Mouse (Mus musculus): ENCODE measurements around the gene Sectm1b. TPM values are rescaled to one million over a fixed set of nuclear protein-coding genes. Genes with fewer than 3 reads are reported as not detected.
"Not testable (repeated sequence)": the region's sequence is repeated elsewhere in the genome, so short reads cannot be mapped to it uniquely, and the experiment has no call there.

Sectm1b gene
- polyA plus RNA-seq, 1 experiment from 2014 or later: 0.08 TPM

DNA sequence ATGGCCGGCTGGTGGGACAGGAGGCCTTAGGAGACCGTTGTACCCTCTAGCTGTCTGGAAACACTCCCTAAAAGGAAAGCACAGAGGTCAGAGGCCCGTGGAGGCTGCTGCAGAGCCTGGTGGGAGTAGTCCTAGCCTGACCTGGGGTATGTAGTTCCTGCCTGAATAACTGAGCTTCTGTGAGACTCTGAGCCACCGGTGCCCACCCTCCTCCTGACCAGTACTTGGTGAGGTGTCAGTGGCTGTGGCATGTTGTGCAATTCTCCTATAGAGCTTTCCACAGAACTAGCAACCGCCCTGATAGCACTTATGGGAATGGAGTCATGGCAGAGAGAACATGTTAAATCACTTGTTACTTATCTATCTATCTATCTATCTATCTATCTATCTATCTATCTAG lies 12.3 kb upstream of the Sectm1b start:
- Histone ChIP-seq H3K4me2 (no peak overlapping the region), H3K27me3 (no peaks in the 10 kb centered on the region), H3K36me3 (replicated peaks) (no peaks in the 10 kb centered on the region), H3K4me1 (replicated peaks) (no peaks in the 10 kb centered on the region), H3K4me3 (replicated peaks) (no peak overlapping the region), H3K9me3 (replicated peaks) (no peaks in the 10 kb centered on the region), H3K27ac (replicated peaks) (no peak overlapping the region), H3K9ac (no peak overlapping the region)
- 51% methylated on average over 5 of the region's 5 CpGs for WGBS (ENCODE audit: insufficient replicate concordance)
- ATAC-seq (ENCODE audit: insufficient read depth): no peak

DNA sequence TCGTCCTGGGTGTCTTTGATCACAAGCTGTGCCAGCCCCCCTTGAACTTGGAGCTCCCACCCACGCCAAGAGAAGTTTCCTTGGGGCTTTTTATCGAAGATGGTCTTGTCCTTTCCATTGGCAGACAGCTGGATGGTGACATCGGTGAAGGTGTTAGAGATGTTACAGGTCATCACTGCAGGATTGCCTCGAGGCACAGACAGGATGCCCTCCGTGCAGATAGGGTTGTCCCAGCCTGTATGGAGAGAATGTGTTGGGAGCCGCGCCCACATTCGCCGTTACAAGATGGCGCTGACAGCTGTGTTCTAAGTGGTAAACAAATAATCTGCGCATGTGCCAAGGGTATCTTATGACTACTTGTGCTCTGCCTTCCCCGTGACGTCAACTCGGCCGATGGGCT lies 6.3 kb upstream of the Sectm1b start:
- WGBS (ENCODE audit: insufficient replicate concordance): 75% methylated on average over 12 of the region's 16 CpGs
- not testable (repeated sequence) for H3K27me3 ChIP-seq; H3K4me2 ChIP-seq; H3K9ac ChIP-seq; H3K4me1 ChIP-seq (replicated peaks); H3K27ac ChIP-seq (replicated peaks); H3K36me3 ChIP-seq (replicated peaks); H3K4me3 ChIP-seq (replicated peaks); ATAC-seq (ENCODE audit: insufficient read depth); H3K9me3 ChIP-seq (replicated peaks)

DNA sequence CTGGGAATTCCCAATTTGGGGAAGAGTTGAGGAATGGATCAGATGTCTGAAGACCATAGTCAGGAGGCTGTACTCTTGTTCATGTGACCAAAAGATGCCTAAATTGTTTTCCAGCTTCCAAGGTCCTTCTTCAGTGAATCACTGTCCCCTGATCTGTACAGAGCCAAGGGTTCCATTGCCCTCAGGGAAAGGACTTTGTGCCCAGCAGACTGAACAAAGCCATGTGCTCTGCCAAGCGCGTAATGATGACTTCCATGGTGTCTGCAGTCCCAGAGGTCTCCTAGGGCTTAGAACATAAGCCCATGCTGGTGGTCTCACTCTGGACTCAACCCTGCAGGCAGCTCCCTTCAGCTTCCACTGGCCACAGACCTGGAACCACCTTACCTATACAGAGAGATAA lies 4.5 kb upstream of the Sectm1b start:
- ATAC-seq (ENCODE audit: insufficient read depth): no peak
- Histone ChIP-seq H3K4me2 (no peak overlapping the region), H3K4me3 (replicated peaks) (no peak overlapping the region), H3K36me3 (replicated peaks) (no peaks in the 10 kb centered on the region), H3K27ac (replicated peaks) (no peak overlapping the region), H3K27me3 (no peaks in the 10 kb centered on the region), H3K9ac (no peak overlapping the region), H3K4me1 (replicated peaks) (no peaks in the 10 kb centered on the region), H3K9me3 (replicated peaks) (no peaks in the 10 kb centered on the region)
- 74% methylated on average over 2 of the region's 2 CpGs for WGBS (ENCODE audit: insufficient replicate concordance)

DNA sequence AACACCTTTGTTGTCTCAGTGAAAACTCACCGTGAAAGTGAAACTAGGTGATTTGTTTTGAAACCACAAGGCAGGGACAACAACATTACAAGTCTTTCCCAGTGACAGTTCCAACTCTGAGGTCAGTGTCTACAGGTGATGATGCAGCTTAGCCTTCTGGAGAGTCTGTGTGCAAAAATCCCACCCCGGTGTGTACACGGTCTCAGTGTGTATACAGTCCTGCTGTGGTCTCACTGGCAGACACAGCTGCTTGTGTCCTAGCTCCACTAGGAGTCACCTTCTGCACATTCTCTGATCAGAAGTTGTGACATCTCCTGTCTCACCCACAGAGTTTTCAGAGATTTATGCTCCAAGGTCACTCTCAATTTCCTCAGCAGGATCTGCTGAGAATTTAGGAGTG lies 828 bp upstream of the Sectm1b start:
- Histone ChIP-seq H3K4me2 (no peak overlapping the region), H3K36me3 (replicated peaks) (no peaks in the 10 kb centered on the region), H3K27me3 (no peaks in the 10 kb centered on the region), H3K4me3 (replicated peaks) (no peak overlapping the region), H3K4me1 (replicated peaks) (no peaks in the 10 kb centered on the region), H3K9me3 (replicated peaks) (no peaks in the 10 kb centered on the region), H3K9ac (no peak overlapping the region), H3K27ac (replicated peaks) (no peak overlapping the region)
- ATAC-seq (ENCODE audit: insufficient read depth): no peak
- WGBS (ENCODE audit: insufficient replicate concordance): 58% methylated on average over 3 of the region's 3 CpGs

DNA sequence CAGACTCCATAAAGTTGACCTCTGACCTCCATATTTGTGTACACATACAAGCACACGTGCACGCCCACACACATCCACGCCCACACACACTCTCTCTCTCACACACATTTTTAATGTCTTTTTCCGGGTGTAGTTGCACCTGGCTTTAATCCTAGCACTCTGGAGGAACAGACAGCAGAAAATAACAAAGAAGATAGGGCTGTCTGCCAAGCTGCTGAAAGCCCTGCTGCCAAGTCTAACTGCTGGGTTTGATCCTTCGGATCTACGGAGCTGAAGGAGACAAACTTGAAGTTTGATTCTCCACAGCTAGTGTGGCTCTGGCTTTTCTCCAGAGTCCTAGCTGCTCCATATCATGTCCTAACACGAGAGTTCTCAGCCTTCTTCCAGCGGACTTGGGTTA lies 1.8 kb downstream of the Sectm1b start:
- Histone ChIP-seq H3K4me3 (replicated peaks) (no peak overlapping the region), H3K27me3 (no peaks in the 10 kb centered on the region), H3K9ac (no peak overlapping the region), H3K9me3 (replicated peaks) (no peaks in the 10 kb centered on the region), H3K4me2 (no peak overlapping the region), H3K27ac (replicated peaks) (no peak overlapping the region), H3K4me1 (replicated peaks) (peaks cover 11% of the 10 kb centered on the region), H3K36me3 (replicated peaks) (no peaks in the 10 kb centered on the region)
- WGBS (ENCODE audit: insufficient replicate concordance): 60% methylated on average over 8 of the region's 8 CpGs
- ATAC-seq (ENCODE audit: insufficient read depth): no peak

DNA sequence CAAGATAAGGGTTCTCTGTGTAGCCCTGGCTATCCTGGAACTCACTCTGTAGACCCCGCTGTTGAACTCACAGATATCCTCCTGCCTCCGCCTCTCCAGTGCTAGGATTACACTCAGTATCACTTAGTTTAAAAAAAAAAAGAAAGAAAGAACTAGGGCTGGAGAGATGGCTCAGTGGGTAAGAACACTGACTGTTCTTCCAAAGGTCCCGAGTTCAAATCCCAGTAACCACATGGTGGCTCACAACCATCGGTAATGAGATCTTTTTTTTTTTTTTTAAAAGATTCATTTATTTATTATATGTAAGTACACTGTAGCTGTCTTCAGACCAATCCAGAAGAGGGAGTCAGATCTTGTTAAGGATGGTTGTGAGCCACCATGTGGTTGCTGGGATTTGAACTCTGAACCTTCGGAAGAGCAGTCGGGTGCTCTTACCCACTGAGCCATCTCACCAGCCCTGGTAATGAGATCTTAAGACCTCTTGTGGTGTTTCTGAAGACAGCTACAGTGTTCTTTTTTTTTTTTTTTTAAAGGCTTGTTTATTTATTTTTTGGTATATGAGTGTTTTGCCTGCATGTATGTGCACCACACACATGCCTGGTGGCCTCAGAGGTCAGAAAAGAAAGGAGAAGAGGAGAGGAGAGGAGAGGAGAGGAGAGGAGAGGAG lies 2.8 kb downstream of the Sectm1b start:
- peaks cover 17% of the 10 kb centered on the region for H3K4me1 ChIP-seq (replicated peaks)
- H3K27ac ChIP-seq (replicated peaks); H3K9me3 ChIP-seq (replicated peaks); H3K9ac ChIP-seq; H3K27me3 ChIP-seq; H3K36me3 ChIP-seq (replicated peaks); H3K4me2 ChIP-seq; H3K4me3 ChIP-seq (replicated peaks); ATAC-seq (ENCODE audit: insufficient read depth): not testable (repeated sequence)
- 70% methylated on average over 6 of the region's 6 CpGs for WGBS (ENCODE audit: insufficient replicate concordance)

DNA sequence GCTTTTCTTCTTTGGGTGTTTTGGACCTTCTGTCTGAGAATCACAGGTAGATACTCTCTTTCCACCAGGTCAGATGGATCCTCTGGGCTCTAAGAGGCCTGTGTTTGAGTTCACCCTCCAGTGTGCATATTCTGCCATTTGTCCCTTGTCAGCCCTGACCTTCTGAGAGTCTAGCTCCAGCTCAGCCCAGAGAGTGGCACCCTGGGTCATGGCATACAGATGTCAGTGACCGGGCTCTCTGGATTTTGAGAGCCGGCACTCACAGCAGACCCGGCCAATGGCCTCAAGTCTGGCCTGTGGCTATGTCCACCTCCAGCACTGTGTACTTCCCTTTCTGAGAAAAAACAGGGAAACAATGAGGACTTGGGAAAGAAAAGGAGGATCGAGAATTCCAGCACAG lies 3.9 kb downstream of the Sectm1b start:
- Histone ChIP-seq H3K4me2 (no peak overlapping the region), H3K27me3 (no peaks in the 10 kb centered on the region), H3K27ac (replicated peaks) (no peak overlapping the region), H3K4me3 (replicated peaks) (no peak overlapping the region), H3K9me3 (replicated peaks) (no peaks in the 10 kb centered on the region), H3K36me3 (replicated peaks) (no peaks in the 10 kb centered on the region), H3K4me1 (replicated peaks) (peaks cover 17% of the 10 kb centered on the region), H3K9ac (no peak overlapping the region)
- WGBS (ENCODE audit: insufficient replicate concordance): 64% methylated on average over 4 of the region's 4 CpGs
- ATAC-seq (ENCODE audit: insufficient read depth): no peak

DNA sequence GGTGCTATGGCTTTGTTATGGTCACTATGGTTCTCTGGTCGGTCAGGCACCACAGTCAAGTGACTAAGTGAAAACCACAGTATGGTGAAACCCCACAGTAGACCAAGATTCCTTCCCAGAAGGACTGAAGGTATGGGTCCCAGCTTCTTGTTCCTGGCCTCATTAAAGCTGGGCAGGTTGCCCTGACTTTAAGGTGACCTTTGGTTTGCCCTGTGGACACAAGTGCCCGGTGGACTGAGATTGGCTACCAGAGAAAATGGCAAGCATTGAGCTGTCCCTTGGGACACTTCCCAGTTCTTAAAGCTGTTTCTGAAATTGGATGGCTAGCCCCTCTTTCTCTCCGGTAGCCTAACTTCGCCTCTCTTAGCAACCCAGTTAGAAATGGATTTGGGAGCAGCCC lies 4.4 kb downstream of the Sectm1b start:
- H3K4me1 ChIP-seq (replicated peaks): peaks cover 17% of the 10 kb centered on the region
- ATAC-seq (ENCODE audit: insufficient read depth): no peak
- no peaks in the 10 kb centered on the region for H3K27me3 ChIP-seq
- 63% methylated on average over 4 of the region's 4 CpGs for WGBS (ENCODE audit: insufficient replicate concordance)
- H3K27ac ChIP-seq (replicated peaks): no peak overlapping the region
- H3K36me3 ChIP-seq (replicated peaks): no peaks in the 10 kb centered on the region
- H3K4me3 ChIP-seq (replicated peaks): no peak overlapping the region
- no peak overlapping the region for H3K9ac ChIP-seq
- no peak overlapping the region for H3K4me2 ChIP-seq
- no peaks in the 10 kb centered on the region for H3K9me3 ChIP-seq (replicated peaks)

DNA sequence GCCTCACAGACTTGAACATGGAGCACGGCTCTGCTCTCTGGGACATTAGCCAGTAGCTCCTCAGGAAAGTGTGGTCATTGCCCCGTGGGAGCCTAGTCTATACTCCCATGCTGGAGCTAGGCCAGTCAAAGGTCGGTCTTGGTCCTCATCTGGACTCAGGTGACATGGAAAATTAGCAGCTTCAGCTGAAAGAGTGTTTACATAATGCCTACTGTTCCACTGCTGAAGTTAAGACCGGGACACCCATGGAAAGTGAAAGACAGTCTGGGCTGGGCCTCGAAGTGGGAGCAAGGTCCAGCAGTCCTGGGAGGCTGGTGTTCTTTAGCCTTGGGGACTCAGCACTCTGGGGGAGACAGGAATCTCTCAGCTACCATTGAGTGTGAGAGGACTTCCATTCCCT lies 5.2 kb downstream of the Sectm1b start:
- Histone ChIP-seq H3K4me1 (replicated peaks) (peaks cover 17% of the 10 kb centered on the region), H3K27me3 (no peaks in the 10 kb centered on the region), H3K27ac (replicated peaks) (no peak overlapping the region), H3K9ac (no peak overlapping the region), H3K4me3 (replicated peaks) (no peak overlapping the region), H3K9me3 (replicated peaks) (no peaks in the 10 kb centered on the region), H3K36me3 (replicated peaks) (no peaks in the 10 kb centered on the region), H3K4me2 (no peak overlapping the region)
- 0 out of 2 replicates have a peak, but pooled peaks have one; percentile 10 for ATAC-seq (ENCODE audit: insufficient read depth)
- 59% methylated on average over 5 of the region's 5 CpGs for WGBS (ENCODE audit: insufficient replicate concordance)

DNA sequence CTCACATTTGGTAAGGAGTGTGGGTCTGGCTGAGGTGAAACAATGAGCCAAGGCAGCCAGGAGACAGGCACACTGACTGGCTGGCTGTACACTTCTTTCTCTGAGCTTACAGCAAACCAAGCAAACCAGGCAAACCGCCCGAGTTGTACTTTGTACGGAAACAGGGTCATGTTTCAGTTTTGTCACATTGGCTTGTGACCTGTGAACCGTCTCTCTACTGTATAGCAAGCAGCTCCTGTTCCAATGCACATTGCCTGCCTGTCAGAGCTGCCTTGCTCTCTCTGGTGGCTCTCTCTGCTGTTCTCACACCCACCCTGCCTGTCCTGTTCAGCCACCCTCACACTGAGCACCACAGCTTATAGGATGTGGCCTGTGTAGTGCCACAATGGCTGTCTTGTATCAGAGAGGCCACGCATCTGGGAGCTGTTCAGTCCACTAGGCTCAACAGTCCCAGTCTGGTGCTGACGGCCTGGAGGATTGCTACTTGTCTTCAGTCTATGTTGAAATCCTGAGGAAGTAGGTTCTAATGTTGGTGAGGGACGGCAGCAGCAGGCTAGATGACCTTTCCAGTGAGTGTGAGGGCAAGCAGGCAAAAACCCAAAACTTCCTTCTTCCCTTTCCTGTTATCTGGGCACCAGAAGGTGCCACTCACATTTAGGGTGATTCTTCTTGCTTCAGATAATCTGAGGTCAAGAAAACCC lies 6.7 kb downstream of the Sectm1b start:
- no peak overlapping the region; the same call in 1 of the 2 replicates for H3K4me2 ChIP-seq
- ATAC-seq (ENCODE audit: insufficient read depth): peak; percentile 72
- H3K36me3 ChIP-seq (replicated peaks): no peaks in the 10 kb centered on the region
- no peaks in the 10 kb centered on the region for H3K27me3 ChIP-seq
- H3K9ac ChIP-seq: no peak overlapping the region
- peak overlapping the region; percentile 78 for H3K27ac ChIP-seq (replicated peaks)
- peaks cover 17% of the 10 kb centered on the region for H3K4me1 ChIP-seq (replicated peaks)
- no peaks in the 10 kb centered on the region for H3K9me3 ChIP-seq (replicated peaks)
- H3K4me3 ChIP-seq (replicated peaks): no peak overlapping the region
- 42% methylated on average over 7 of the region's 7 CpGs for WGBS (ENCODE audit: insufficient replicate concordance)

DNA sequence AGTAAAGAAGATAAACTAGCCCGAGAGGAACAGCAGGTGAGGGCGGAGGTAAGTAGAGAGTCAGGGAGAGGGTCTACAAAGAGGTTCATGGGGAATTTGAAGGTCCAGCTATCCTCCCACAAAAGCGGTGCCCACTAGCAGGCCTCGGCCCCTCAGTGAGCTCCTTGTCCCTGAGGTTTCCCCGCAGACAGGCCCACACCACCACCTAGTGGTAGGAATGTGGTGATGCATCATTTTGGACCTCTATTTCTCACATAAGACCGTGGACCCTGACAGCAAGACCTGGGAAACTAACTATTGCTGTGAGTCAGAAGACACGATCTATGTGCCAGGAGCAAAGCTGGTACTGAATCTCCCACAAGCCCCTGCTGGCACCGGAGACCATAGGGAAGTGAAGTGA lies 9.8 kb downstream of the Sectm1b start:
- H3K36me3 ChIP-seq (replicated peaks): no peaks in the 10 kb centered on the region
- no peaks in the 10 kb centered on the region for H3K9me3 ChIP-seq (replicated peaks)
- H3K4me3 ChIP-seq (replicated peaks): no peak overlapping the region
- H3K27me3 ChIP-seq: no peaks in the 10 kb centered on the region
- H3K9ac ChIP-seq: no peak overlapping the region
- ATAC-seq (ENCODE audit: insufficient read depth): no peak
- 15% methylated on average over 8 of the region's 8 CpGs for WGBS (ENCODE audit: insufficient replicate concordance)
- no peak overlapping the region for H3K4me2 ChIP-seq
- no peak overlapping the region for H3K27ac ChIP-seq (replicated peaks)
- peaks cover 17% of the 10 kb centered on the region for H3K4me1 ChIP-seq (replicated peaks)

DNA sequence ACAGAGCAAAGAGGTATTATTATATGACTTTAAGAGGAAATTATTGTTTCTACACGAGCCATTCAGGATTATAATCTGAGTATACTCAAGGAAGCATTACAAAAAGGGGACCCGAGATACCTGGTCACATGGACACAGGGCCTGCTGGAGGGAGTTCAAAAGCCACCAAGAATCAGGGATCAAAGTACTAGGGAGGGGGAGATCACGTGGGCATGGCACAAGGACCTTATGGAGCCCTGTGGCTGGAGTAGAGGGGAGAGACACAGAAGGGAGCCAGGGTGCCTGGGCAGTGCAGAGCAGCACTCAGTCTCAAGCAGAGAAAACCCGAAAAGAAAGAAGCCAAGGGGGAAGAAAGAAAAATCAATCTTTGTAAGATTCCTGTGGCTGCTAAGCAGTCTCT lies 11.0 kb downstream of the Sectm1b start:
- Histone ChIP-seq H3K4me2 (no peak overlapping the region), H3K9ac (no peak overlapping the region), H3K27me3 (no peaks in the 10 kb centered on the region), H3K4me1 (replicated peaks) (peaks cover 13% of the 10 kb centered on the region), H3K9me3 (replicated peaks) (no peaks in the 10 kb centered on the region), H3K4me3 (replicated peaks) (no peak overlapping the region), H3K27ac (replicated peaks) (no peak overlapping the region), H3K36me3 (replicated peaks) (no peaks in the 10 kb centered on the region)
- ATAC-seq (ENCODE audit: insufficient read depth): no peak
- WGBS (ENCODE audit: insufficient replicate concordance): 44% methylated on average over 4 of the region's 4 CpGs
